Mouse (Mus musculus) hindbrain, embryonic 10.5 days (tissue): ENCODE data around the gene Sema3a. TPM values are rescaled to one million over a fixed set of nuclear protein-coding genes. Genes with fewer than 3 reads are reported as not detected.

ENCODE experiments used
- DNase-seq: peaks from one replicate; pipeline ENCODE4 v3.0.0-alpha.2; 2017; ENCODE audit warnings: low spot score
- H3K27ac ChIP-seq: fragments of 300-500 bp; sonication (generic); 2 replicates; pipeline ENCODE4 v1.5.1; 2016; ENCODE audit warnings: mild to moderate bottlenecking, moderate library complexity
- H3K27me3 ChIP-seq: fragments of 300-500 bp; sonication (generic); 2 replicates; pipeline ENCODE4 v1.6.1; 2016; ENCODE audit warnings: mild to moderate bottlenecking; ENCODE audit not compliant: poor library complexity, insufficient read depth, severe bottlenecking
- H3K36me3 ChIP-seq: fragments of 300-500 bp; sonication (generic); 2 replicates; pipeline ENCODE4 v1.6.1; 2016; ENCODE audit warnings: mild to moderate bottlenecking, moderate library complexity
- H3K4me1 ChIP-seq: fragments of 300-500 bp; sonication (generic); replicated peaks from 2 replicates; pipeline ENCODE4 v1.6.1; 2016; ENCODE audit warnings: mild to moderate bottlenecking
- H3K4me3 ChIP-seq: fragments of 300-500 bp; sonication (generic); 2 replicates; pipeline ENCODE4 v1.5.1; 2016; ENCODE audit warnings: mild to moderate bottlenecking, moderate library complexity
- H3K9me3 ChIP-seq: fragments of 300-500 bp; sonication (generic); 2 replicates; pipeline ENCODE4 v1.6.1; 2016; ENCODE audit warnings: mild to moderate bottlenecking, moderate library complexity
- WGBS: fragments of 180-500 bp; shearing (Covaris S2); methylation state at CpG from one replicate; pipeline ENCODE4 v1.1.7; 2016; 5-methylcytosine and 5-hydroxymethylcytosine counted together
- polyA plus RNA-seq: library from polyadenylated mRNA; unstranded; fragments of >200 nt; fragmentation: Nextera tagmentation; extraction: Ambion mirVana; gene quantifications from 2 replicates; pipeline ENCODE4 v1.2.1, GENCODE M21; 2016

Sema3a gene
- polyA plus RNA-seq, 1 experiment from 2014 or later, result 15.6 TPM

- H3K9me3 ChIP-seq, result no peaks in the 10 kb centered on the region
- peak; percentile 37 for DNase-seq
- H3K27me3 ChIP-seq, result peaks cover 33% of the 10 kb centered on the region
- no peak overlapping the region for H3K4me3 ChIP-seq
- peaks cover 7% of the 10 kb centered on the region for H3K4me1 ChIP-seq
- no peaks in the 10 kb centered on the region for H3K36me3 ChIP-seq
- 10% methylated on average over 3 of the region's 3 CpGs for WGBS
- H3K27ac ChIP-seq, result no peak overlapping the region
Observed at GRCm38 (mm10) chr5:13197886-13198285, 72.7 kb downstream of the Sema3a start.

DNA sequence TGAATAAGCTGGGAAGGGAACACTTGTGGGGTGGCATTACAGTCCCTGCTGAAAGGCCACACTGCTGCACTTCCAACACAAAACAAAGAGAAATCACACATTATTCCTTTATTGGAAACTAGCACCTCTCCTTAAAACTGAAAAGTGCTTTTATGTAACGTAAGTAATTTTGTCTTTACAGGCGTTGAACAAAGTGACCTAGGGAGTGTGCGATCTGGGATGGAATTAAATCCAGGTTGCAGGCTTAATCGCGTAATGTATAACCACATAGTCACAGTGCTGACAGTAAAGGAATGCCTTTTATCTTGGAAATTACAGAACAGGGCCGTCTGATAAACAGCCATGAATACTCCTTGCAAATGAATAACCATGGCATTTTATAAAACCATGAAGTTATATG lies 74.5 kb downstream of the Sema3a start:
- DNase-seq, result no peak
- no peaks in the 10 kb centered on the region for H3K36me3 ChIP-seq
- no peak overlapping the region for H3K4me3 ChIP-seq
- peaks cover 7% of the 10 kb centered on the region for H3K4me1 ChIP-seq
- H3K9me3 ChIP-seq, result no peaks in the 10 kb centered on the region
- peaks cover 31% of the 10 kb centered on the region for H3K27me3 ChIP-seq
- no peak overlapping the region for H3K27ac ChIP-seq
- 77% methylated on average over 6 of the region's 6 CpGs for WGBS

DNA sequence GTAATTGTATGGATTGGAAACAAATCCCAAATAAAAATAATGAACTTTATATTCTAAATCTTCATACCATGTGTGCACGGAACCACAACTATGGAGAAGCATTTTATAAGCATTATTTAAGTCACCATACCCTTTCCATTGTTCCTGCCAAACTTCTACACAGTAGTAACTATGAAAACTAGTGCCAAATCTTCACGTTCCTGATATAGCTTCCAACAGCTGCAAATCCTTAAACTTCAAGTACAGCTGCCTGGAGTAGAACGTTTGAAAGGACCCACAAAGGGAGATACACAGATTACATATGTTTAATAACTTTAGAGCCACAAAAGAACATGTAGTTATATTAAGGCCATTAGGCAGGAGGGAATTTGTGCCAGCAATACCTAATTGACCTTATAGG lies 130.1 kb downstream of the Sema3a start:
- Histone ChIP-seq H3K4me1 (no peaks in the 10 kb centered on the region), H3K9me3 (no peaks in the 10 kb centered on the region), H3K27ac (no peak overlapping the region), H3K36me3 (no peaks in the 10 kb centered on the region), H3K4me3 (no peak overlapping the region), H3K27me3 (no peaks in the 10 kb centered on the region)
- DNase-seq, result no peak
- whole genome bisulfite sequencing, result 80% methylated on average over 3 of the region's 3 CpGs

GRCm38 (mm10) chr5:13256321-13256720 lies 131.1 kb downstream of the Sema3a start:
- Histone ChIP-seq H3K4me1 (no peaks in the 10 kb centered on the region), H3K27me3 (no peaks in the 10 kb centered on the region), H3K36me3 (no peaks in the 10 kb centered on the region), H3K4me3 (no peak overlapping the region), H3K9me3 (no peaks in the 10 kb centered on the region), H3K27ac (no peak overlapping the region)
- WGBS, result 71% methylated on average over 1 of the region's 1 CpGs
- no peak for DNase-seq

GRCm38 (mm10) chr5:13263087-13263486 lies 137.9 kb downstream of the Sema3a start:
- Histone ChIP-seq H3K4me1 (no peaks in the 10 kb centered on the region), H3K36me3 (no peaks in the 10 kb centered on the region), H3K27ac (no peak overlapping the region), H3K27me3 (no peaks in the 10 kb centered on the region), H3K9me3 (no peaks in the 10 kb centered on the region), H3K4me3 (no peak overlapping the region)
- DNase-seq, result no peak
- WGBS, result 79% methylated on average over 2 of the region's 2 CpGs

DNA sequence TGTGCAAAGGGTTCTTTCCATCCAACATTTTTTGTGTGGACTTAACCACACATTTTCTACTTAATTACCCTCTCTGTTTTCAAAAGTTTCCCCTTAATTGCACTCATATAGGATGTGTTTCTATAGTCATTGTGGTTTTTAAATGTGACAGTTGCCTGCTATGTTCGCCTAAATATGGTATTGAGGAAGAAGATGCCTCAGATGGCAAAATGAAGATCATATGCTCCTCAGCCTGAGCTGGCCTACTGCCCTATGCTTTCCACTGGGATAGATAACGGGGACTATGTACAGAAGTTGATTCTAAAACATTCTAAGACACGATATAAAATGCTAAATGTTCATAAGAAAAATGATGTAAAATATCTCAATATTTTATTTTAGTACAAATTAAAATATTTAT lies 138.3 kb downstream of the Sema3a start:
- no peaks in the 10 kb centered on the region for H3K27me3 ChIP-seq
- 85% methylated on average over 3 of the region's 3 CpGs for WGBS
- H3K4me3 ChIP-seq, result no peak overlapping the region
- no peaks in the 10 kb centered on the region for H3K4me1 ChIP-seq
- no peaks in the 10 kb centered on the region for H3K36me3 ChIP-seq
- H3K27ac ChIP-seq, result no peak overlapping the region
- no peak for DNase-seq
- no peaks in the 10 kb centered on the region for H3K9me3 ChIP-seq

GRCm38 (mm10) chr5:13312667-13313066 lies 187.5 kb downstream of the Sema3a start:
- 48% methylated on average over 4 of the region's 4 CpGs for WGBS
- Histone ChIP-seq H3K27ac (0 out of 2 replicates have a peak overlapping the region, but pooled peaks have one; percentile 5), H3K9me3 (no peaks in the 10 kb centered on the region), H3K36me3 (no peaks in the 10 kb centered on the region), H3K27me3 (peaks cover 8% of the 10 kb centered on the region; the same call in 1 of the 2 replicates), H3K4me3 (no peak overlapping the region), H3K4me1 (peaks cover 16% of the 10 kb centered on the region)
- DNase-seq, result no peak

DNA sequence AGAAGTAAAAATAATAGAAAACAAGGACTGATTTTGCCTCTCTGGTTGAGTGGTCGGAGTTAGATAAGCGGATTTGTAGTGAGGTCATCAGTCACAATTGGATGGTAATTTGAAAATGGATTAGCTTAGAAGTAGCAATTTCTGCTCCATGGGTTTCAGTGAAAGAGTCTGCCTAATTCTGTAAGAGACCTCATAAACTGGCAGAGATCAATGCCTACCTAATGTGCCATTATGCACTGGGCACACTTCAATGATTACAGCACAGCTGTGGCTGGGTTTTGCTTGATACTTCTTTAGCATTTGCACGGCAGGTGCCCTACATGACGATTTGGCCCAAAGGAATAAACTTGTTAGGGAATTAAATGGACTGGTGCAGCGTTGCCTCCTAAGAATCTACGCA lies 188.8 kb downstream of the Sema3a start:
- 38% methylated on average over 6 of the region's 6 CpGs for WGBS
- H3K9me3 ChIP-seq, result no peaks in the 10 kb centered on the region
- no peak overlapping the region for H3K4me3 ChIP-seq
- H3K36me3 ChIP-seq, result no peaks in the 10 kb centered on the region
- peaks cover 11% of the 10 kb centered on the region; the same call in 1 of the 2 replicates for H3K27me3 ChIP-seq
- H3K27ac ChIP-seq, result no peak overlapping the region
- DNase-seq, result no peak
- H3K4me1 ChIP-seq, result peaks cover 20% of the 10 kb centered on the region

GRCm38 (mm10) chr5:13318728-13319429 lies 193.7 kb downstream of the Sema3a start:
- WGBS, result 31% methylated on average over 5 of the region's 5 CpGs
- H3K36me3 ChIP-seq, result no peaks in the 10 kb centered on the region
- H3K27ac ChIP-seq, result no peak overlapping the region
- H3K4me1 ChIP-seq, result peaks cover 17% of the 10 kb centered on the region
- DNase-seq, result no peak
- H3K9me3 ChIP-seq, result no peaks in the 10 kb centered on the region
- H3K27me3 ChIP-seq, result peaks cover 16% of the 10 kb centered on the region
- no peak overlapping the region for H3K4me3 ChIP-seq

GRCm38 (mm10) chr5:13320138-13320537 lies 194.9 kb downstream of the Sema3a start:
- no peak overlapping the region for H3K4me3 ChIP-seq
- WGBS, result 66% methylated on average over 3 of the region's 3 CpGs
- H3K9me3 ChIP-seq, result no peaks in the 10 kb centered on the region
- peaks cover 16% of the 10 kb centered on the region for H3K27me3 ChIP-seq
- no peak for DNase-seq
- no peak overlapping the region for H3K27ac ChIP-seq
- peaks cover 15% of the 10 kb centered on the region for H3K4me1 ChIP-seq
- no peaks in the 10 kb centered on the region for H3K36me3 ChIP-seq

DNA sequence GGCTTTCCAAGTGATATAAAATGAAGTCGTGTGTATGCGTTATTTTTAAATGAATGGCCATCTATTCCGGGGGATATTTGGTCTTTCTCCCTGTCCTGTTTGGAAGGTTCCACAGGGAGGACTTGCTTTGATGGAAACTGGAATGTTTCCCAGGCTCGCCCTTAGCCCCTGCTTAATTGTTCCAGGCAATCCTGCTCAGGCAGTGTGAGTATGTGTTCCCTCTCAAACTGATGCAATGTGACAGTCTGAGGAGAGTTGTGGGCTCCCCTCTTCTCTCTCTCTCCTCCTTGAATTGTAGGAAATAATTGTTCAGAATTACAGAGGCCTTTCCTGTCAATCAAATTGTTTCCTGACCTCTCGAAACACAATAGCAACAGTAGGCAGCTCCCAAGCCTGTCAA lies 202.1 kb downstream of the Sema3a start:
- DNase-seq, result no peak
- WGBS, result 43% methylated on average over 5 of the region's 5 CpGs
- H3K4me3 ChIP-seq, result no peak overlapping the region

GRCm38 (mm10) chr5:13331412-13331811 lies 206.2 kb downstream of the Sema3a start:
- DNase-seq, result no peak
- Histone ChIP-seq H3K9me3 (no peaks in the 10 kb centered on the region), H3K36me3 (no peaks in the 10 kb centered on the region), H3K27ac (no peak overlapping the region), H3K4me3 (no peak overlapping the region), H3K27me3 (no peaks in the 10 kb centered on the region), H3K4me1 (peaks cover 5% of the 10 kb centered on the region)
- WGBS, result 61% methylated on average over 2 of the region's 2 CpGs

More for the DNA sequence above, 202.1 kb downstream of the Sema3a start:
- Histone ChIP-seq H3K36me3 (no peaks in the 10 kb centered on the region), H3K9me3 (no peaks in the 10 kb centered on the region), H3K27ac (no peak overlapping the region), H3K4me1 (peaks cover 5% of the 10 kb centered on the region), H3K27me3 (no peaks in the 10 kb centered on the region)

- no peak overlapping the region for H3K27ac ChIP-seq
- no peaks in the 10 kb centered on the region for H3K36me3 ChIP-seq
- H3K9me3 ChIP-seq, result no peaks in the 10 kb centered on the region
- H3K4me1 ChIP-seq, result no peaks in the 10 kb centered on the region
- WGBS, result 87% methylated on average over 1 of the region's 1 CpGs
- no peak for DNase-seq
- H3K4me3 ChIP-seq, result no peak overlapping the region
- no peaks in the 10 kb centered on the region for H3K27me3 ChIP-seq
Observed at GRCm38 (mm10) chr5:13337665-13338064, 212.5 kb downstream of the Sema3a start.

DNA sequence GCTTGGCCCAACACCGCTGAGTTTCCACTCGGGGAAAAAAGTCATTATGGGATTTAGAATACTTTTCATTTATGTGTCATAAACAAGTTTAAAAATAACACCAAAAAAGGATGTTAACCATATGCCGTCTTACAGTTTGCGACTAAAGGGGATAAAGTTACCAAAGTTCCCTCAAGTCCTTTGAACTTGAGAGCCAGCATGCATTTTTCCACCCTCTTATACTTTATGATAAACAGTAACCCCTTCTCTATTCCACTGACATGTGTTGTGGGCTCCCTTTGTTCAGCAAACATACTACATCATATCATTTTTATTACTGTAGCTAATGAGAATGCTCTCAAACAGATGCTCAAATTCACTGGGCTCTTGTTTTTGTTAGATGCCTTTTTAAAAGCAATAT lies 221.9 kb downstream of the Sema3a start:
- H3K4me1 ChIP-seq, result no peaks in the 10 kb centered on the region
- H3K27ac ChIP-seq, result no peak overlapping the region
- 87% methylated on average over 4 of the region's 4 CpGs for WGBS
- H3K4me3 ChIP-seq, result no peak overlapping the region
- no peaks in the 10 kb centered on the region for H3K36me3 ChIP-seq
- H3K27me3 ChIP-seq, result no peaks in the 10 kb centered on the region
- no peak for DNase-seq
- H3K9me3 ChIP-seq, result no peaks in the 10 kb centered on the region
